Mouse (Mus musculus) MEL (cell line): ENCODE measurements around the gene Creb3. TPM values are rescaled to one million over a fixed set of nuclear protein-coding genes. Genes with fewer than 3 reads are reported as not detected.

Experiments used
- DNase-seq: peaks from one replicate; pipeline ENCODE4 v3.0.0; 2011; ENCODE audit warnings: low read depth, low spot score
- H3K27ac ChIP-seq: 2 replicates; pipeline ENCODE4 v1.5.1; 2012; ENCODE audit warnings: low read depth, mild to moderate bottlenecking, control low read depth, low read length, moderate library complexity; ENCODE audit not compliant: control insufficient read depth
- H3K27me3 ChIP-seq, 2 experiments: fragments of 150-350 bp in 1 of 2; sonication (generic) in 1 of 2; 2 replicates each; pipeline ENCODE4 v1.6.1; 2012; ENCODE audit warnings: low read length in 2 of 2, mild to moderate bottlenecking in 2 of 2, improper control_type of control experiment in 1 of 2, moderate library complexity in 1 of 2; ENCODE audit not compliant: insufficient read depth in 2 of 2, control insufficient read depth in 1 of 2
- H3K36me3 ChIP-seq, 2 experiments: 2 replicates each; pipeline ENCODE4 v1.6.1; 2012 to 2014; ENCODE audit warnings: low read length in 2 of 2, improper control_type of control experiment in 1 of 2, inconsistent platforms in 1 of 2, mild to moderate bottlenecking in 1 of 2; ENCODE audit not compliant: insufficient read depth in 2 of 2, control insufficient read depth in 1 of 2
- H3K4me1 ChIP-seq, 2 experiments: fragments of 150-350 bp in 1 of 2; sonication (generic) in 1 of 2; 2 replicates each; pipeline ENCODE4 v1.6.1; 2012; ENCODE audit warnings: low read length in 2 of 2, improper control_type of control experiment in 1 of 2, mild to moderate bottlenecking in 1 of 2; ENCODE audit not compliant: insufficient read depth in 2 of 2, control insufficient read depth in 1 of 2
- H3K4me3 ChIP-seq, 2 experiments: fragments of 150-350 bp in 1 of 2; sonication (generic) in 1 of 2; 2 replicates each; pipeline ENCODE4 v1.5.1; 2012; ENCODE audit warnings: low read depth in 2 of 2, low read length in 2 of 2, mild to moderate bottlenecking in 2 of 2, moderate library complexity in 2 of 2, control low read depth in 1 of 2, improper control_type of control experiment in 1 of 2; ENCODE audit not compliant: control insufficient read depth in 1 of 2, insufficient read depth in 1 of 2
- H3K79me2 ChIP-seq: 2 replicates; pipeline ENCODE4 v1.6.1; 2012; ENCODE audit warnings: mild to moderate bottlenecking, low read length, moderate library complexity; ENCODE audit not compliant: control insufficient read depth, poor library complexity, insufficient read depth
- H3K9ac ChIP-seq: 2 replicates; pipeline ENCODE4 v1.6.1; 2012; ENCODE audit warnings: low read depth, mild to moderate bottlenecking, control low read depth, low read length, moderate library complexity; ENCODE audit not compliant: control insufficient read depth, poor library complexity, severe bottlenecking
- H3K9me3 ChIP-seq: fragments of 150-350 bp; sonication (generic); replicated peaks from 2 replicates; pipeline ENCODE4 v1.6.1; 2012; ENCODE audit warnings: mild to moderate bottlenecking, low read length, improper control_type of control experiment, moderate library complexity; ENCODE audit not compliant: insufficient read depth
- CHD2 ChIP-seq: IDR thresholded peaks from 2 replicates; pipeline ENCODE4 v1.6.1; 2011; ENCODE audit warnings: low read length, improper control_type of control experiment
- CTCF ChIP-seq, 3 experiments: IDR thresholded peaks in 2 of 3; conservative IDR thresholded peaks in 1 of 3; 2 replicates each; pipeline ENCODE4 v1.5.1; 2011 to 2012; ENCODE audit warnings: low read length in 3 of 3, low read depth in 2 of 3, mild to moderate bottlenecking in 2 of 3, improper control_type of control experiment in 1 of 3, inconsistent platforms in 1 of 3, mixed read lengths in 1 of 3, moderate library complexity in 1 of 3; ENCODE audit not compliant: control insufficient read depth in 1 of 3, insufficient read depth in 1 of 3, poor library complexity in 1 of 3, severe bottlenecking in 1 of 3
- MAZ ChIP-seq: IDR thresholded peaks from 2 replicates; pipeline ENCODE4 v1.6.1; 2012; ENCODE audit warnings: low read depth, mild to moderate bottlenecking, inconsistent platforms, low read length, improper control_type of control experiment
- MXI1 ChIP-seq: IDR thresholded peaks from 2 replicates; pipeline ENCODE4 v1.6.1; 2011; ENCODE audit warnings: mild to moderate bottlenecking, low read depth, low read length, improper control_type of control experiment
- MYB ChIP-seq: IDR thresholded peaks from 2 replicates; pipeline ENCODE4 v1.6.1; 2011; ENCODE audit warnings: mild to moderate bottlenecking, low read depth, low read length, improper control_type of control experiment
- MYC ChIP-seq: IDR thresholded peaks from 2 replicates; pipeline ENCODE4 v1.6.1; 2011; ENCODE audit warnings: low read depth, mild to moderate bottlenecking, low read length, improper control_type of control experiment, moderate library complexity
- POLR2A ChIP-seq, 2 experiments: IDR thresholded peaks; 2 replicates each; pipeline ENCODE4 v1.6.1; 2011 to 2012; ENCODE audit warnings: low read length in 2 of 2, mild to moderate bottlenecking in 2 of 2, control low read depth in 1 of 2, improper control_type of control experiment in 1 of 2, low read depth in 1 of 2, moderate library complexity in 1 of 2; ENCODE audit not compliant: control insufficient read depth in 1 of 2, insufficient read depth in 1 of 2, poor library complexity in 1 of 2
- RAD21 ChIP-seq: IDR thresholded peaks from 2 replicates; pipeline ENCODE4 v1.6.1; 2011; ENCODE audit warnings: mild to moderate bottlenecking, low read depth, low read length, improper control_type of control experiment
- RCOR1 ChIP-seq: IDR thresholded peaks from 2 replicates; pipeline ENCODE4 v1.6.1; 2012; ENCODE audit warnings: low read depth, mild to moderate bottlenecking, inconsistent platforms, low read length, improper control_type of control experiment
- SMC3 ChIP-seq: IDR thresholded peaks from 2 replicates; pipeline ENCODE4 v1.6.1; 2011; ENCODE audit warnings: low read depth, low read length, improper control_type of control experiment
- USF2 ChIP-seq, 2 experiments: IDR thresholded peaks; 2 replicates each; pipeline ENCODE4 v1.6.1; 2011 to 2012; ENCODE audit warnings: improper control_type of control experiment in 2 of 2, low read length in 2 of 2, borderline replicate concordance in 1 of 2, inconsistent platforms in 1 of 2, low read depth in 1 of 2, mild to moderate bottlenecking in 1 of 2; ENCODE audit not compliant: insufficient read depth in 1 of 2
- ZC3H11A ChIP-seq: IDR thresholded peaks from 2 replicates; pipeline ENCODE4 v1.6.1; 2012; ENCODE audit warnings: low read depth, mild to moderate bottlenecking, inconsistent platforms, low read length, improper control_type of control experiment
- ZNF384 ChIP-seq: IDR thresholded peaks from 2 replicates; pipeline ENCODE4 v1.6.1; 2012; ENCODE audit warnings: low read depth, mild to moderate bottlenecking, inconsistent platforms, low read length, improper control_type of control experiment
- polyA plus RNA-seq, 2 experiments: library from polyadenylated mRNA; stranded (reverse) in 1 of 2; unstranded in 1 of 2; fragments of >175 nt in 1 of 2; fragments of >200 nt in 1 of 2; gene quantifications; 2 replicates each; pipeline versions ENCODE4 v1.2.1 to v1.2.4; 2012; ENCODE audit warnings: low replicate concordance in 2 of 2, low read depth in 1 of 2; ENCODE audit not compliant: insufficient read length in 2 of 2, insufficient read depth in 1 of 2, missing spikeins in 1 of 2
- total RNA-seq: library from RNA; depleted of rRNA; stranded (reverse); fragments of 300-350 nt; gene quantifications from 2 replicates; pipeline ENCODE4 v1.2.3, GENCODE M21; 2012

Gene Creb3
- total and polyA plus RNA-seq, 3 experiments: 17.1 to 21.3 TPM; not detected in 1

DNA sequence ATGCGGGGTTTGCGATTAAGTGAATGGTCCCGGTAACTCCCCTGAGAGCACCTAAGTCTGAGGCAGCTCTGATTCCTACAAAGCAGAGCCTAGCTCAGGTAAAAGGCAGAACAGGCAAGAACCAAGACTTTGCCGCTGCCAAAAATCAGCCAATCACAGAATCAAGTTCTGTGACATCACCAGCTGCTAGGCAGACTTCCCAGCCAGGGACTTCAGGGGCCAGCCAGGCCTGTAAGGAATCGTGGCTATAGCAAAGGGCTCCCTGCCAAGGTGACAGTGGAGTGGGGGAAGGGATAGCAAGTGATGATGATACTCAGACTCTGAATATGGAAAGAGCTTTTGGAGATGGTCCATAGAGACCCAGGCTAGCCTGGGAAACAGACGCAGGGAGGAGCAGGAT, 42.2 kb upstream of the Creb3 start:
- Histone ChIP-seq H3K27ac (no peak overlapping the region), H3K36me3 (peaks cover 0 to 11% of the 10 kb centered on the region in 2 experiments; a peak in 2 of 4 replicates), H3K79me2 (no peaks in the 10 kb centered on the region), H3K9me3 (no peaks in the 10 kb centered on the region), H3K27me3 (peaks cover 0 to 4% of the 10 kb centered on the region in 2 experiments; a peak in 2 of 4 replicates), H3K9ac (no peak overlapping the region), H3K4me3 (no peak overlapping the region), H3K4me1 (peaks cover 0 to 13% of the 10 kb centered on the region in 2 experiments)
- DNase-seq: peak; percentile 80
- TF ChIP-seq MYC: no peak
- TF ChIP-seq CHD2: peak; percentile 96
- no peak for TF ChIP-seq MXI1
- TF ChIP-seq USF2 (IDR thresholded peaks at IDR 0.05; ENCODE audit: borderline replicate concordance in 1 of 2, insufficient read depth in 1 of 2, low read depth in 1 of 2, low read length in 2 of 2): no peak

DNA sequence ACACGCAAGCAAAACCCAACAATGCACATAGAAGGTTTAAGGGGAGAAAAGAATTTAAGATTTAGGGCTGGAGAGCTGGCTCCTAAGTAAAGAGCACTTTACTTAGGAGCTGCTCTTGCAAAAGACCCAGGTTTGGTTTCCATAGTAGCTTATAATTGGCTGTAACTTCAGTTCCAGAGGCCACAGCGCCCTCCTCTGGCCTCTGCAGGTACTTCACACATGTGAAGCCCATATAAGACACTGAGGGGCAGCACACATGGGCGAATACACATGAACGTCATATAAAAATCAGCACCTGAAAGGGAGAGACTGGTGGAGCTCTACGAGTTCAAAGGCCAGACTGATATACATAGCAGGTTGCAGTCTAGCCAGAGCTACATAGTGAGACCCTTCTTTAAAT, 34.3 kb upstream of the Creb3 start:
- Histone ChIP-seq H3K9me3 (no peaks in the 10 kb centered on the region), H3K36me3 (peaks cover 0 to 8% of the 10 kb centered on the region in 2 experiments; a peak in 1 of 4 replicates), H3K4me1 (peaks cover 0 to 8% of the 10 kb centered on the region in 2 experiments; a peak in 2 of 4 replicates), H3K9ac (no peak overlapping the region), H3K27me3 (peaks cover 3 to 4% of the 10 kb centered on the region in 2 experiments; a peak in 3 of 4 replicates), H3K27ac (no peak overlapping the region), H3K4me3 (no peak overlapping the region), H3K79me2 (no peaks in the 10 kb centered on the region)
- TF ChIP-seq POLR2A (IDR thresholded peaks at IDR 0.05; ENCODE audit: control insufficient read depth in 1 of 2, insufficient read depth in 1 of 2, low read depth in 1 of 2, low read length in 2 of 2, poor library complexity in 1 of 2) (no peak), MYB (no peak), MAZ (no peak), ZC3H11A (peak; percentile 64), SMC3 (peak; percentile 72), CTCF (IDR thresholded peaks at IDR 0.05 in 2 of 3, conservative IDR thresholded peaks at IDR 0.05 in 1 of 3; ENCODE audit: control insufficient read depth in 1 of 3, insufficient read depth in 1 of 3, low read depth in 2 of 3, low read length in 3 of 3, poor library complexity in 1 of 3, severe bottlenecking in 1 of 3) (peak; percentile 59 to 78 (median 71)), RAD21 (peak; percentile 63)
- peak; percentile 68 for DNase-seq

DNA sequence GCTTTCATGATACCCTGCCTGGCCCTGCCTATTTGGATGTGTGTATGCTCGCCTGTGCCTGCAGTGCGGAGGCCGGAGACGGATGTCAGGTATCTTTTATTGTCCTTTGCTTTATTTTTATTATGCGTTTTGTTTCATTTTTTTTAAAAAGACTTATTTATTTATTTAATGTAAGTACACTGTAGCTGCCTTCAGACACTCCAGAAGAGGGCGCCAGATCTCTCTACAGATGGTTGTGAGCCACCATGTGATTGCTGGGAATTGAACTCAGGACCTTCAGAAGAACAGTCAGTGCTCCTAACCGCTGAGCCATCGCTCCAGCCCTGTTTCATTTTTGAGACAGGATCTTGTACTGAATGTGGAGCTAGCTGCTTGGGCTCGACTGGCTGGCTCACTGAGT, 33.6 kb upstream of the Creb3 start:
- Histone ChIP-seq H3K27ac (no peak overlapping the region), H3K4me3 (no peak overlapping the region), H3K9ac (no peak overlapping the region), H3K79me2 (no peaks in the 10 kb centered on the region), H3K4me1 (peaks cover 0 to 8% of the 10 kb centered on the region in 2 experiments; a peak in 2 of 4 replicates), H3K36me3 (peaks cover 0 to 8% of the 10 kb centered on the region in 2 experiments; a peak in 2 of 4 replicates), H3K9me3 (no peaks in the 10 kb centered on the region), H3K27me3 (peaks cover 3 to 4% of the 10 kb centered on the region in 2 experiments; a peak in 3 of 4 replicates)
- TF ChIP-seq SMC3: peak; percentile 6; the same call in 1 of the 2 replicates
- no peak for TF ChIP-seq RCOR1
- TF ChIP-seq RAD21: peak; percentile 7; the same call in 1 of the 2 replicates
- TF ChIP-seq CTCF (IDR thresholded peaks at IDR 0.05 in 2 of 3, conservative IDR thresholded peaks at IDR 0.05 in 1 of 3; ENCODE audit: control insufficient read depth in 1 of 3, insufficient read depth in 1 of 3, low read depth in 2 of 3, low read length in 3 of 3, poor library complexity in 1 of 3, severe bottlenecking in 1 of 3): peak in 1 of 3 experiments; percentile 29; a peak in 2 of 6 replicates
- TF ChIP-seq ZNF384: no peak
- DNase-seq: peak; percentile 41
